Mouse (Mus musculus) inflammation-experienced regulatory T-cells, adult 6 months (primary cell): ENCODE measurements around the gene Cd209g. TPM values are rescaled to one million over a fixed set of nuclear protein-coding genes. Genes with fewer than 3 reads are reported as not detected.

Source experiments
- polyA plus RNA-seq, 3 experiments: library from polyadenylated mRNA; unstranded; fragments of 100-300 nt; shearing (Covaris generic); gene quantifications; one replicate each; pipeline ENCODE4 v1.2.1; 2017

Gene Cd209g
- polyA plus RNA-seq, 3 experiments from 2014 or later: 0.12 TPM; not detected in 2

Other genes starting within 250 kb of the Cd209g start
- under 1 TPM; 0.47 to 0.89 (median 0.67) TPM for gene Cd209b, start 207.3 kb upstream of the Cd209g start, polyA plus RNA-seq
- under 1 TPM in 2 of 3 experiments, not detected in 1; 0.28 to 0.50 TPM for gene Cd209c, start 179.4 kb upstream of the Cd209g start, polyA plus RNA-seq
- gene Cd209f, start 28.3 kb upstream of the Cd209g start, polyA plus RNA-seq: not detected
- 1 to 10 TPM; 3.9 to 6.0 (median 5.7) TPM for gene Evi5l, start 32.5 kb downstream of the Cd209g start, polyA plus RNA-seq
- gene Prr36, start 83.4 kb downstream of the Cd209g start, polyA plus RNA-seq: under 1 TPM; 0.30 to 0.57 (median 0.50) TPM
- under 1 TPM in 1 of 3 experiments, not detected in 2; 0.90 TPM for gene Lrrc8e, start 92.7 kb downstream of the Cd209g start, polyA plus RNA-seq
- 10 to 100 TPM; 17.2 to 33.1 (median 20.0) TPM for gene Map2k7, start 104.6 kb downstream of the Cd209g start, polyA plus RNA-seq
- gene Gm49320, start 104.8 kb downstream of the Cd209g start, polyA plus RNA-seq: under 1 TPM in 1 of 3 experiments, not detected in 2; 0.35 TPM
- 1 to 10 TPM; 1.9 to 8.2 (median 5.2) TPM for gene Tgfbr3l, start 114.1 kb downstream of the Cd209g start, polyA plus RNA-seq
- 10 to 100 TPM in 2 of 3 experiments, 1 to 10 TPM in 1; 9.1 to 16.0 (median 15.9) TPM for gene Snapc2, start 119.0 kb downstream of the Cd209g start, polyA plus RNA-seq
- under 1 TPM in 2 of 3 experiments, not detected in 1; 0.74 to 0.89 TPM for gene Ctxn1, start 125.2 kb downstream of the Cd209g start, polyA plus RNA-seq
- 10 to 100 TPM; 69.8 to 91.0 (median 81.9) TPM for gene Timm44, start 141.8 kb downstream of the Cd209g start, polyA plus RNA-seq
- gene Ccl25, start 191.1 kb downstream of the Cd209g start, polyA plus RNA-seq: 10 to 100 TPM in 2 of 3 experiments, 1 to 10 TPM in 1; 7.7 to 12.9 (median 11.6) TPM
- gene Elavl1, start 191.3 kb downstream of the Cd209g start, polyA plus RNA-seq: 10 to 100 TPM; 31.0 to 37.8 (median 34.3) TPM